Mouse (Mus musculus) testis, adult 2 months (tissue): Measurements from ENCODE around the gene Lgr6. TPM values are rescaled to one million over a fixed set of nuclear protein-coding genes. Genes with fewer than 3 reads are reported as not detected.

ENCODE experiments used
- H3K27ac ChIP-seq: fragments of 200-500 bp; 2 replicates; pipeline ENCODE4 v1.5.1; 2012; ENCODE audit warnings: low read depth, low read length; ENCODE audit not compliant: control insufficient read depth, insufficient read depth
- H3K27me3 ChIP-seq: fragments of 200-500 bp; 2 replicates; pipeline ENCODE4 v1.6.1; 2012; ENCODE audit warnings: mild to moderate bottlenecking, low read length, moderate library complexity; ENCODE audit not compliant: control insufficient read depth, insufficient read depth
- H3K36me3 ChIP-seq: fragments of 200-500 bp; 2 replicates; pipeline ENCODE4 v1.6.1; 2012; ENCODE audit warnings: mild to moderate bottlenecking, low read length; ENCODE audit not compliant: control insufficient read depth, insufficient read depth
- H3K4me1 ChIP-seq: fragments of 200-500 bp; 2 replicates; pipeline ENCODE4 v1.6.1; 2012; ENCODE audit warnings: low read length; ENCODE audit not compliant: control insufficient read depth, insufficient read depth
- H3K4me3 ChIP-seq: fragments of 200-500 bp; 2 replicates; pipeline ENCODE4 v1.5.1; 2012; ENCODE audit warnings: low read depth, mild to moderate bottlenecking, low read length, moderate library complexity, mixed read lengths; ENCODE audit not compliant: control insufficient read depth
- CTCF ChIP-seq: fragments of 200-500 bp; IDR thresholded peaks from 2 replicates; pipeline ENCODE4 v1.5.1; 2012; ENCODE audit warnings: low read depth, mild to moderate bottlenecking, inconsistent platforms, low read length, moderate library complexity; ENCODE audit not compliant: control insufficient read depth, insufficient read depth, insufficient replicate concordance
- POLR2A ChIP-seq: fragments of 200-500 bp; IDR thresholded peaks from 2 replicates; pipeline ENCODE4 v1.6.1; 2012; ENCODE audit warnings: low read depth, mild to moderate bottlenecking, inconsistent platforms, low read length, moderate library complexity; ENCODE audit not compliant: control insufficient read depth
- polyA plus RNA-seq: library from polyadenylated mRNA; depleted of rRNA; stranded (reverse); fragments of >200 nt; gene quantifications from 2 replicates; pipeline ENCODE4 v1.2.3, GENCODE M21; 2012

The Lgr6 gene
- polyA plus RNA-seq, 1 experiment: 3.0 TPM

GRCm38 (mm10) chr1:135056901-135057300 is 48.2 kb downstream of the Lgr6 start:
- TF ChIP-seq CTCF (no peak), POLR2A (no peak)
- no peak overlapping the region for H3K4me3 ChIP-seq
- H3K36me3 ChIP-seq: no peaks in the 10 kb centered on the region
- no peak overlapping the region for H3K27ac ChIP-seq
- no peaks in the 10 kb centered on the region for H3K4me1 ChIP-seq
- no peaks in the 10 kb centered on the region for H3K27me3 ChIP-seq

GRCm38 (mm10) chr1:135054121-135054520 is 51.0 kb downstream of the Lgr6 start:
- Histone ChIP-seq H3K27me3 (no peaks in the 10 kb centered on the region), H3K27ac (no peak overlapping the region), H3K4me1 (no peaks in the 10 kb centered on the region), H3K4me3 (no peak overlapping the region), H3K36me3 (no peaks in the 10 kb centered on the region)
- TF ChIP-seq CTCF (no peak), POLR2A (no peak)

GRCm38 (mm10) chr1:135044439-135044838 is 60.6 kb downstream of the Lgr6 start:
- Histone ChIP-seq H3K4me3 (no peak overlapping the region), H3K4me1 (no peaks in the 10 kb centered on the region), H3K27me3 (no peaks in the 10 kb centered on the region), H3K27ac (no peak overlapping the region), H3K36me3 (no peaks in the 10 kb centered on the region)
- TF ChIP-seq CTCF (no peak), POLR2A (no peak)

- Histone ChIP-seq H3K27me3 (no peaks in the 10 kb centered on the region), H3K4me1 (no peaks in the 10 kb centered on the region), H3K27ac (no peak overlapping the region), H3K36me3 (no peaks in the 10 kb centered on the region), H3K4me3 (no peak overlapping the region)
- TF ChIP-seq POLR2A: no peak
- TF ChIP-seq CTCF: no peak
Observed at GRCm38 (mm10) chr1:135036297-135036696, 68.8 kb downstream of the Lgr6 start.

GRCm38 (mm10) chr1:135032658-135033057 is 72.4 kb downstream of the Lgr6 start:
- no peaks in the 10 kb centered on the region for H3K36me3 ChIP-seq
- H3K4me3 ChIP-seq: no peak overlapping the region
- TF ChIP-seq POLR2A: no peak
- no peak for TF ChIP-seq CTCF
- no peaks in the 10 kb centered on the region for H3K4me1 ChIP-seq
- H3K27me3 ChIP-seq: no peaks in the 10 kb centered on the region
- H3K27ac ChIP-seq: no peak overlapping the region

- H3K27ac ChIP-seq: no peak overlapping the region
- TF ChIP-seq POLR2A (no peak), CTCF (no peak)
Observed at GRCm38 (mm10) chr1:135030121-135030520, 75.0 kb downstream of the Lgr6 start.

GRCm38 (mm10) chr1:135026275-135026674 is 78.8 kb downstream of the Lgr6 start:
- TF ChIP-seq POLR2A: no peak
- no peak for TF ChIP-seq CTCF
- Histone ChIP-seq H3K4me1 (no peaks in the 10 kb centered on the region), H3K4me3 (no peak overlapping the region), H3K27ac (no peak overlapping the region), H3K36me3 (no peaks in the 10 kb centered on the region), H3K27me3 (no peaks in the 10 kb centered on the region)

More at GRCm38 (mm10) chr1:135030121-135030520, 75.0 kb downstream of the Lgr6 start:
- Histone ChIP-seq H3K4me3 (no peak overlapping the region), H3K4me1 (no peaks in the 10 kb centered on the region), H3K27me3 (no peaks in the 10 kb centered on the region), H3K36me3 (no peaks in the 10 kb centered on the region)

- no peak overlapping the region for H3K4me3 ChIP-seq
- H3K36me3 ChIP-seq: no peaks in the 10 kb centered on the region
- H3K4me1 ChIP-seq: no peaks in the 10 kb centered on the region; the same call in 1 of the 2 replicates
- H3K27me3 ChIP-seq: no peaks in the 10 kb centered on the region
- H3K27ac ChIP-seq: no peak overlapping the region
- TF ChIP-seq POLR2A (no peak), CTCF (peak; percentile 37; the same call in 1 of the 2 replicates)
Observed at GRCm38 (mm10) chr1:135023583-135023982, 81.5 kb downstream of the Lgr6 start.
